ENCODE assay signal across 9 mouse cellular contexts in genomic region chr16:35270353-35270934, GRCm38 (mm10).
DNase-seq lines count a peak whose midpoint lies in the region; ATAC-seq and TF ChIP-seq lines count a peak whose summit lies in the region.
"Had no signal": no experiment of that assay in that cellular context is flagged by ENCODE, and none has a peak within 500 bp of the region (broad histone marks: within the 10 kb centered on the region; RNA-seq: fewer than 3 reads in every experiment).

No protein-coding gene starts in this region.

- no peak overlapping the region for H3K9ac ChIP-seq in forebrain, embryonic 15.5 days (replicated peaks)
- no peak overlapping the region for H3K9ac ChIP-seq in lung, postnatal 0 days (replicated peaks; ENCODE audit: low read depth)
- H3K9ac ChIP-seq: limb, embryonic 12.5 days had no signal

- H3K9me3 ChIP-seq in forebrain, embryonic 15.5 days = no peaks in the 10 kb centered on the region
- no peaks in the 10 kb centered on the region for H3K9me3 ChIP-seq in lung, postnatal 0 days (ENCODE audit: low read length)
- H3K9me3 ChIP-seq: limb, embryonic 12.5 days had no signal

- peak; percentile 51 for ATAC-seq in forebrain, embryonic 15.5 days (replicated peaks)
- ATAC-seq in lung, postnatal 0 days = peak; percentile 18; the same call in 1 of the 2 replicates

- TF ChIP-seq EP300 in lung, postnatal 0 days (IDR thresholded peaks at IDR 0.05) = no peak

- WGBS in forebrain, embryonic 15.5 days = 37% methylated on average over 10 of the region's 10 CpGs
- WGBS in lung, postnatal 0 days = 45% methylated on average over 10 of the region's 10 CpGs

- no peak overlapping the region for H3K4me2 ChIP-seq in forebrain, embryonic 15.5 days (replicated peaks)
- no peak overlapping the region for H3K4me2 ChIP-seq in lung, postnatal 0 days (replicated peaks; ENCODE audit: low read depth, low read length)
- H3K4me2 ChIP-seq: limb, embryonic 12.5 days had no signal

- intact Hi-C loops in heart, postnatal 36 days (cut with DNase I) = loop anchor here (1.0 to 2.0 kb wide), 3 partner anchors 116 to 214 kb away; partner anchors contain the start of gene Adcy5

- no peaks in the 10 kb centered on the region; the same call in 1 of the 2 replicates for H3K36me3 ChIP-seq in forebrain, embryonic 15.5 days
- no peaks in the 10 kb centered on the region for H3K36me3 ChIP-seq in lung, postnatal 0 days (ENCODE audit: insufficient read depth, low read length)
- H3K36me3 ChIP-seq: limb, embryonic 12.5 days had no signal

- H3K27ac ChIP-seq in forebrain, embryonic 15.5 days (replicated peaks) = 0 out of 2 replicates have a peak overlapping the region, but pooled peaks have one; percentile 13
- H3K27ac ChIP-seq in layer of hippocampus, adult 2 months = no peak overlapping the region
- no peak overlapping the region for H3K27ac ChIP-seq in lung, postnatal 0 days (ENCODE audit: low read length)
- H3K27ac ChIP-seq: limb, embryonic 12.5 days had no signal

- no peak overlapping the region for H3K4me3 ChIP-seq in forebrain, embryonic 15.5 days
- no peak overlapping the region for H3K4me3 ChIP-seq in layer of hippocampus, adult 2 months
- H3K4me3 ChIP-seq in lung, postnatal 0 days (ENCODE audit: low read depth, low read length) = no peak overlapping the region
- H3K4me3 ChIP-seq: limb, embryonic 12.5 days had no signal

- H3K4me1 ChIP-seq in forebrain, embryonic 15.5 days = peaks cover 5% of the 10 kb centered on the region
- H3K4me1 ChIP-seq in lung, postnatal 0 days (ENCODE audit: insufficient read depth, low read depth, low read length) = no peaks in the 10 kb centered on the region

- peak; percentile 95 for TF ChIP-seq CTCF in layer of hippocampus, adult 2 months (conservative IDR thresholded peaks at IDR 0.05)
- peak; percentile 95 for TF ChIP-seq CTCF in lung, postnatal 0 days (IDR thresholded peaks at IDR 0.05)

- no peaks in the 10 kb centered on the region for H3K27me3 ChIP-seq in forebrain, embryonic 15.5 days
- H3K27me3 ChIP-seq in lung, postnatal 0 days (replicated peaks; ENCODE audit: insufficient read depth, low read length) = no peaks in the 10 kb centered on the region

- DNase-seq in ES-CJ7 (ENCODE audit: low read depth, low spot score) = peak; percentile 91
- peak; percentile 62 for DNase-seq in c-Kit-positive CD71-positive TER-119-positive erythroid progenitor cells, embryonic 14.5 days (ENCODE audit: low spot score)
- peak; percentile 80 to 81 for DNase-seq in heart, postnatal 36 days
- DNase-seq in layer of hippocampus, adult 2 months (ENCODE audit: low spot score in 2 of 2) = peak; percentile 88 to 93
- peak; percentile 92 for DNase-seq in lung, postnatal 0 days (ENCODE audit: low spot score)
- peak; percentile 70 for DNase-seq in retina, adult 2 months (ENCODE audit: low read depth, low spot score)
- peak; percentile 73 for DNase-seq in thymus, postnatal 25 days
